Mouse (Mus musculus) ES-Bruce4 (cell line): ENCODE results near the gene Itgb4.

Experiments used
- CTCF ChIP-seq: IDR thresholded peaks from one replicate; pipeline ENCODE4 v1.8.1; 2011; ENCODE audit warnings: low read depth, low read length
- POLR2A ChIP-seq: IDR thresholded peaks from one replicate; pipeline ENCODE4 v1.8.1; 2011; ENCODE audit warnings: low read length; ENCODE audit not compliant: insufficient read depth

GRCm38 (mm10) chr11:115957971-115958370 is 16.5 kb upstream of the Itgb4 start:
- TF ChIP-seq POLR2A (no peak), CTCF (no peak)
